Mouse (Mus musculus): ENCODE results near the gene Gpr107.
"Not testable (repeated sequence)": the region's sequence is repeated elsewhere in the genome, so short reads cannot be mapped to it uniquely, and the experiment has no call there.

Gene Gpr107

GRCm38 (mm10) chr2:31160147-31160920 is 8.2 kb downstream of the Gpr107 start:
- DNase-seq: no peak

DNA sequence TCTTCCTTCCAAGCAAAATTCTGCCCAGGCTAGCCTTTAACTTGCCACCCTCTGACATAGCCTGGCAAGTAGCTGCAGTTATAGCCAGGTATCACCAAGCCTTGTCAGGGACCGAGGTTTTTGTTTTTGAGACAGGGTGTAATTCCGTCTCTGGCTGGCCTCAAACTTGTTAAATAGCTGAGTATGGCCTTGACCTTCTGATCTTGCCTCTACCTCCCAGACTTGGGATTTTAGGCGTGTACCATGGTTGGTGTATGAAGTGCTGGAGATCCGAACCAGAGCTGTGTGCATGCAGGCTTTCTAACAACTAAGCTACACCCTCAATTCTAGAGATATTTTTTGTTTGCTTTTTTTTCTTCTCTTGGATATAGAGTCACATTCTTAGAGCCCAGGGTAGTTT is 9.5 kb downstream of the Gpr107 start:
- DNase-seq: no peak

DNA sequence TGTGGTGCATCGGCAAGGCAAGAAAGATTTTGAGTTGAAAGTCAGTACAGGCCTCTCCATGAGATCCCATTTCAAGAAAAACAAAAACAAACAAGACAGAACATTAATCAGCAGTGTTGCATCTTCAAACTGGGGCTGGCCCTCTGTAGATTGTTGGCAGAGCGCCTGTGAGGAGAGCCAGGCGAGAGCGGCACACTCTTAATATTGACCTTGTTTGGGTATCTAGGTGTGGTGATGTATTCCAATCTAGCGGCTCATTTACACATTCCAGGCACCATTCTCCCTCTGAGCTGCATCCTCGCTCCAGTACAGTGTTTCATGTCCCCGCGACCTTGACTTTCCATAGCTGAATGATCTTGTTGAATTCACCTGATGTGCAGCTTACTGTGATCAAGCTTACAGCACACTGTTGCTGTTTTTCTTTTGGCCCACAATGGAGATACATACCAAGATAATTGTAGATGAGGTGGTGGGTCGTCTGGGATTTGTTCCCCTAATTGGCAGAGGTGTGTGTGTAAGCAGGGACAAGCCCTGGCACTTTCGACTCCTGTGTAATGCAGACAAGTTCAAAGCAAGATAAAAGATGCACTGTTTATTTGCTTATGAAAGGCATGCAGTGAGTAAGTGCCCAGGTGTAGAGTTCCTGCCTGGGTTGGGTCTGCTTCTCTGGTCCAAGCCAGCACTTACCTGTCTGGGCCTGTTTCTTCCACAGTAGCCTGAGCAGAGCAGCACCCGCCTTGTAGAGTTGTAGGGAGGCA is 11.4 kb downstream of the Gpr107 start:
- DNase-seq: no peak

DNA sequence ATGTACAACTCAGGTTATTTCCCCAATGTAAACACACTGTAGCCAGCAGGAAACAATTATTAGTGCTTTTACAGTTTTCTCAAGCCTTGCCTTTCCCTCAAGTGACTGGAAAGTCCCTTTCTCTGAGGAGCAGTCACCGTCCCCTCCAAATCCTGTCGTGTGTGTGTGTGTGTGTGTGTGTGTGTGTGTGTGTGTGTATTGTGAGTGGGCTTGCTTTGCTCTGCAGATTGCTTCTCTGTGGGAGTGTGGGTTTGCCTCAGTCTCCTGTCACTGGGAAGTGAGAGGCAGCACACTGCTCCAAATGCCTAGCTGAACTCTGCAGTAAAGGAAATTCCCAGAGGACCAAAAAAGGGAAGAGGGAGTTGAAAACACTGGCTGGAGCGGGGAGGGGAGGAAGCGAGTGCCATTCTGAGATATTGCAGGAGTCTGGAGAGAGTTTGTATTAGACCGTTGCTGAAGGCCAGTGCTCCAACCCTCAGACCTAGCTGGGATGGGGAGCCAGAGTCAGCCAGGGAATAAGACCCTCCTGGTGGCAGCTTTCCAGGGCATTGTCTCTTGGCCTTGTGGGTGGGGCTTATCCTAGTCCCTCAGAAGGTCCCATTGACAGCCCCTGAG is 12.8 kb downstream of the Gpr107 start:
- DNase-seq: no peak

DNA sequence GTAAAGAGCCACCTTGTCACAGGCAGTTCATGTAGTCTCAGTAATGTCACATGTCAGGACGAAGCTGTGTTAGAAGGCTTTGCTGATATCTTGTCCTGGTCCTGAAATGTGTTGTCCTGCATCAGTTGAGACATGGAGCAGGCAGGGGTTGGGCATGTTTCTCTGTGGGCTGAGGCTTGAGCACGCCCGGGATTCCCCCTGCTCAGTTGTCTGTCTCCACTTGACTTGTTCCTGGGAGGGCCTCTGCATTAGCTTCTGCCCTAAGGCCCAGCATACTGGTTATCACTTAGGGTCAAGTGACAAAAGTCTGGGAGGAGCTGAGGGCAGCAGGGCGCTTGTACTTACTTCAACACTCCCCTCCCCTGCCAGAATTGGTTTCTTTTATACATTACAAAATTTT is 13.4 kb downstream of the Gpr107 start:
- no peak for DNase-seq

GRCm38 (mm10) chr2:31167571-31167970 is 15.5 kb downstream of the Gpr107 start:
- not testable (repeated sequence) for DNase-seq

DNA sequence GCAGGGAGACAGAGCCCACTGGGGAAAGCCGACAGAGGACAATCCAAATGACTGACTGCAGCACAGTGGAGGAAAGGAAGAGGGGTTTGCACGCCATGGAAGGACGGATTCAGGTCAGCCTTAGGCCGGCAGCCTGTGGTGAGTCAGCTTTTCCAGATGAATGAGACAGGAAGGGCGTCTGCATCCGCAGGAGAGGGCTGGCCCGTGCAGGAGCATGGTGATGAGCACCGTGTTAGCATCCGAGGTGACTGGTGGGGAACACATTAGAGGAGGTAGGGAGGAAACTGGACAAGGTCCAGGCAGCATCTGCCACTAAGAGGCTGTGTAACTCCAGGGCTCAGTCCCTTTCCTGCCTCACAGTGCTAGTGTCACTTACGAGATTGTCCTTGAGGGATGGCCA is 16.9 kb downstream of the Gpr107 start:
- DNase-seq: no peak

- no peak for DNase-seq
Measured at GRCm38 (mm10) chr2:31170164-31170563, 18.0 kb downstream of the Gpr107 start.

DNA sequence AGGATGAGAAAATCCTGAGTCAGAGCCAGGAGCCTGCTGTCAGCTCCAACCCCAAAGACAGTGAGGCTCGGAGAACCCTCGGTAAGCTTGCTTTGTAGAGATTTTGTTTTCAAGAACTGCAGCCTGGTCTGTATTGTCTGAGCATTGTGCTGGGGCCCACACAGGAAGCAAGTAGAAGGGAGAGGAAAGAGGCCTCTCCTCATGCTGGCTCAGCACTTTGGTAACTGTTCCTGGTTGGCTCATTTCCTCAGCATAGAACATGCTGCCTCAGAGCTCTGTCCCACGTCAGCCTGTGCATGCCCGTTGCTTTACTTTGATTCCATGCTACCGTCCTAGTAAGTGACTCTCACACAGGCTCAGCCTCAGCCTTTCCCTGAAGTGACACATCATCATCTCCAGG is 19.9 kb downstream of the Gpr107 start:
- no peak for DNase-seq

GRCm38 (mm10) chr2:31172536-31172935 is 20.4 kb downstream of the Gpr107 start:
- no peak for DNase-seq

DNA sequence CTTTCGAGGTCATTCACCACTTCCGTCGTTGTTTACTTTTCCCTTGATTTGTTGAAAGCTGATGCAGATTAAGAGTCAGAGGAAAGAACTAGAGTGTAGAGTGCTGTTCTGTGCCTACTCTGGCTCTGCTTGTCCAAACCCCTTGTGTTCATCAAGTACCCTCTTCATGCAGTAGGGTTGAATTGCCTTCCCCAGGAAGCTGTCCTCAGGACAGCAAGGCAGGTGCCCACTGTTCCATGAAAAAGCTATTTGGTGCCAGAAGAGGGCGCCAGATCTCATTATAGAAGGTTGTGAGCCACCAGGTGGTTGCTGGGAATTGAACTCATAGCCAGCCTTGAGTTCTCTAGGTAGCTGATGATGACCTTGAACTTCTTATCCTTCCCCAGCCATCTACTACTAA is 21.2 kb downstream of the Gpr107 start:
- no peak for DNase-seq

DNA sequence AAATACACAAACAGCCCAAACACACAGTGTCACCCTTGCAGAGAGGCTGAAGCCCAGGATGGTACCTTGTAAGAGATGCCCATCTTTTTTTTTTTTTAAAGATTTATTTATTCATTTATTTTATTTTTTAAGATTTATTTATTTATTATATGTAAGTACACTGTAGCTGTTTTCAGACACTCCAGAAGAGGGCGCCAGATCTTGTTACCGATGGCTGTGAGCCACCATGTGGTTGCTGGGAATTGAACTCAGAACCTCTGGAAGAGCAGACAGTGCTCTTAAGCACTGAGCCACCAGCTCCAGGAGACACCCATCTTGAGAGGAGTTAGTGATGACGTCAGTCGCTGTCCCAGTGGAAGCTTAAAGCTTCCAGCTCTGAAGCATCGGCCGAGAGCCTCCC is 26.5 kb downstream of the Gpr107 start:
- DNase-seq: not testable (repeated sequence)

DNA sequence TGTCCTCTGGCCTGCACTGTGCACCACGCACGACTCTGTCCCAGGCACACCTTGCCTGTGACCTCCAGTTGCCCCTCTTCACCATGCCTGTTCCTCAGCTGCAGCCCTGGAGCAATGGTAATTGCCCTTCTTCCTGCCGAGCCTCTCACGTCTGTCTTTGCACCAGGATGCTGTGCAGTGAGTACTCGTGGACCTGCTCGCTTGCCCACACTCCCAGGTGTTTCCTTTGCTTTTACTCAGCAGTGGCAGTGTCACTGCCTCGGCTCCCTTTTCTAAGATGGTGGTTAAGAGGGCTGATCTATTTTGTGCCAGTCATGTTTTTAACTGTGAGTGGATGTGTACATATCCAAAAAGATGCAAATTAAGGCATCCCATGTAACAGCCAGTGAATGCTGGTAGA is 27.4 kb downstream of the Gpr107 start:
- no peak for DNase-seq

DNA sequence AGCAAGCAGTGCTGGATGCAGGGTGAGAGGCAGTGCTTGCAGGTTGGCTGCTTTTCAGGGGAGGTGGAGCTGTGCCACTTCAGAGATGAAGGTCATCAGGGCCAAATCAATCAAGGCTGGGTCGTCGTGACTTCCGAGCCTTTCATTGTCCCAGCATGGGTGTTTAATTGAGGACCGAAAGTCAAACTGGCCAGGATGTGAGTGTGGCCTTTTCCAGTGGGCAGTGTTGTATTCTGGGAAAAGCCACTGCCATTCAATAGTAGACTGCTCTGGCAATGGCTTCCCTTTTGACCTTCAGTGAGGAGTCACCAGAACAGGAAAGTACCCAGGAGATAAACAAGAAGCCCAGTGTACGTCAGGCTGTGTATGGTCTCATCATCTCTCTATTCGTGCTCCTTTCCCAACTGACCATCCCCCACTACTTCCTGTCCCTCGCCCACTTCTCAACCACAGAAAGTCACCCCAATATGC is 28.0 kb downstream of the Gpr107 start:
- DNase-seq: no peak

- no peak for DNase-seq
Measured at GRCm38 (mm10) chr2:31182786-31183330, 30.7 kb downstream of the Gpr107 start.

DNA sequence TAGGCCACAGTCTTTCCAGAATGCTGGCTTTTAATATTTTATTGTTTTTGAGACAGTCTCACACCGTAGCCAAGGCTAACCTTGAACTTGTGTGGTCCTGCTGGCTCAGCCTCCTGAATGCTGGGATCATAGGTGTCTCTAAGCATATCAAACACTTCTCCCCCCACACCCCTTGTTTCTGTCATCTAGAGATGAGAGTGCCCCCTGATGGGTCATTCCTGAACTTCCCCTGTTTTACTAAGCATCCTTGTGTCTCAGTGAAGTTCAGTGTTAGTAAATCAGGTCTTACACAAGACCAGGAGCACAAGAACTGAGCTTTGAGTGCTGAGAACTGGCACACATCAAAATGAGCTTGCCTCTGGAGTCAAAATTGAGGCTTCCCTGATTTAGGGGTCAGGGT is 31.7 kb downstream of the Gpr107 start:
- DNase-seq: no peak

DNA sequence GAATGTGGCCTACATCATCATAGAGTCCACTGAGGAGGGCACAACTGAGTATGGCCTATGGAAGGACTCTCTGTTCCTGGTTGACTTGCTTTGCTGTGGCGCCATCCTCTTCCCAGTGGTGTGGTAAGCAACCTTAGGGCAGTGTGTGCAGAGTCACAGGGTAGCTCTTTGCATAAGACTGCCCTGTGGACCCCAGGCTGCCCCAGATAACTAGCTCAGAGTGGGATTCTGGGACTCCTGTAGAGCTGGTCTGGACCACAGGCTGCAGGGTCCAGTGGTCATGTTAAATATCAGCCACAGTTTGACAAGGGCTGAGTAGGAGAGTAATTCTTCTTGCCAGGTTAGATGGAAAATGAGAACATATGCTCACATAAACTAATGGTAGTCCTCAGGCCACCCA is 36.6 kb downstream of the Gpr107 start:
- no peak for DNase-seq

DNA sequence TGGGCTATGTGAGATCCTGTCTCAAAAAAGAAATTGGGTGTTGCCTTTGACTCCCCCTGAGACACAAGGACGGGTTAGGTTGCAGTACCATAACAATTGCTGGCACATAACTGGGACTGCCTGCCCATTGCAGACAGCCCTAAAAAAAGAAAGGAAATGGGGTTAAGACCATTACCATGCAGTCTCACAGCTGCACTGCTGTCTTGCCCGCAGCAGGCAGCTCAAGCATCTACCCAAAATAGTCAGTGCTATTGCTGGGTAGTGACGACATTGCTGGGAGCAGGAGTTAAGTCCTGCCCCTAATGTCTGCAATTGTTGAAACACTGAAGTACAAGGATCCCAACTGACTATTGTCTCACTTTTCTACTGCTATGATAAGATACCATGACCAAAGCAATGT is 37.5 kb downstream of the Gpr107 start:
- no peak for DNase-seq

- no peak for DNase-seq
Measured at GRCm38 (mm10) chr2:31191765-31192164, 39.6 kb downstream of the Gpr107 start.

DNA sequence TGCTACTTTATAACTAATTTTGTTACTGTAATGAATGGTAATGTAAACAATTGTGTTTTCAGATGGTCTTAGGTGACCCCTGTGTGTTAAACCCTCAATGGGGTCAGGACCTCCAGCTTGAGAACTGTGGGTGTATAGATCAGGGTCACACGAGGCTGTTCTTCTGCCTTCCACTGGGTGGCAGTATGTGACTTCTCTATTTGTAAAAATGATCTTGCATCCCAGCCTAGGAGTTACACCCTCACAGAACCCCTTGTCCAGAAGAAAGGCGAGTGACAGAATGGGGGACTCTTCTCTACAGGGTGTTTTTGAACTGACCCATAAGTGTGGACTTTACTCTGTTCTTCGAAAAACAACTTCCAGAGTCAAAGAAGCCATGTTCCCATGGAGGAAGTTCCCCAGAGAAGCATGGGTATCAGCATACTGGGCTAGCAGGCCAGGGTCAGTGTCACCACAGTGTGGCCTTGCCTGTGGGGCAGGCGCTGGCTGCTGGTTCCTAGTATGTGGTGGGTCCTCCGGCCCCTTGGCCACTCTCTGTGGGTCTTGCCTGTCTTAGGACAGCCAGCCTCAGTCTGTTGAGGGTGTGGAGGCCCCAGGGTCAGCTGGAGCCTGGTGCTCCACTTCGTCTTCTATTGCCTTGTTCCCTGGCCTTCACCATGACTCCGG is 42.4 kb downstream of the Gpr107 start:
- DNase-seq: peak; percentile 52

GRCm38 (mm10) chr2:31198621-31199020 is 46.5 kb downstream of the Gpr107 start:
- peak; percentile 33 for DNase-seq

DNA sequence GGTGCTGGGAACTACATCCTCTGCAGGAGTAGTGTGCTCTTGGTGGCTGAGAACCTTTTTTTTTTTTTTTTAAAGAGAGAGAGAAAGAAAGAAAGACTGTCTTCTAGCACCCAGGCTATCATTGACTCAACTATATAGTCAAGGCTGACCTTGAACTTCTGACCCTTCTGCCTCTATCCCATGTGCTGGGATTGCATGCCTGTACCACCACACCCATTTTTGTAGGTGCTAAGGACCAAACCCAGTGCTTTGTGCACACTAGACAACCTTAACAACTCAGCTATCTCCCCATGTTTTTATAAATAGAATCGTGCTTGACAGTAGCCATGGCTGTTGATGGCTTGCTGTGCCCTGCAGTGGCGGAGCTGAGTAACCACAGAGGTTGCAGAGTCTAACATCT is 47.9 kb downstream of the Gpr107 start:
- DNase-seq: no peak

DNA sequence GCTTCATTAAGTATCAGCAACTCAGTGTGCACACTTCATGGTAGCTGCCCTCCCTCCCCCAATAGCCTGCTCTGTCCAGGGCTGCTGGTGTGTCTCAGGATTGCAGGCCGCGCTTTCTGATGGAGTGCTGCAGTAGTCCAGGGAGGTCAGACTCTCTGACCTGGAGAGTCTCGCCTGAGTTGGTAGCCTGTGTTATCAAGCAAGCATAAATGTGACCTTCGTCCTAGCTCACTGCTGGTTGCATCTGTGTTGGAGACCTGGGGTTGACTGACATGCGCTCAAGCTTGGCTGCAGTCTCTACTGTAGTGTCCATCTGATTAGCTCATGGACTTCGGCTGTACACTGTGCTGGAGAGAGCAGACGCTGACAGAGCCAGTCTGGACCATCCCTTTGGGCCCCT is 49.7 kb downstream of the Gpr107 start:
- DNase-seq: no peak

Data from cerebellum, adult 9-11 months (tissue).